Mouse (Mus musculus) liver, adult 2 months (tissue): ENCODE measurements around the gene Nudt3.
A peak's percentile ranks its signal among the peaks of the same experiment; 100 is the strongest.

ENCODE experiments used
- CTCF ChIP-seq: fragments of 200-500 bp; IDR thresholded peaks from 2 replicates; pipeline ENCODE4 v1.5.1; 2011; ENCODE audit warnings: low read depth, low read length, control low read depth
- POLR2A ChIP-seq: fragments of 200-500 bp; IDR thresholded peaks from 2 replicates; pipeline ENCODE4 v1.6.1; 2011; ENCODE audit warnings: low read length, control low read depth; ENCODE audit not compliant: insufficient read depth; ENCODE audit errors: extremely low read depth

DNA sequence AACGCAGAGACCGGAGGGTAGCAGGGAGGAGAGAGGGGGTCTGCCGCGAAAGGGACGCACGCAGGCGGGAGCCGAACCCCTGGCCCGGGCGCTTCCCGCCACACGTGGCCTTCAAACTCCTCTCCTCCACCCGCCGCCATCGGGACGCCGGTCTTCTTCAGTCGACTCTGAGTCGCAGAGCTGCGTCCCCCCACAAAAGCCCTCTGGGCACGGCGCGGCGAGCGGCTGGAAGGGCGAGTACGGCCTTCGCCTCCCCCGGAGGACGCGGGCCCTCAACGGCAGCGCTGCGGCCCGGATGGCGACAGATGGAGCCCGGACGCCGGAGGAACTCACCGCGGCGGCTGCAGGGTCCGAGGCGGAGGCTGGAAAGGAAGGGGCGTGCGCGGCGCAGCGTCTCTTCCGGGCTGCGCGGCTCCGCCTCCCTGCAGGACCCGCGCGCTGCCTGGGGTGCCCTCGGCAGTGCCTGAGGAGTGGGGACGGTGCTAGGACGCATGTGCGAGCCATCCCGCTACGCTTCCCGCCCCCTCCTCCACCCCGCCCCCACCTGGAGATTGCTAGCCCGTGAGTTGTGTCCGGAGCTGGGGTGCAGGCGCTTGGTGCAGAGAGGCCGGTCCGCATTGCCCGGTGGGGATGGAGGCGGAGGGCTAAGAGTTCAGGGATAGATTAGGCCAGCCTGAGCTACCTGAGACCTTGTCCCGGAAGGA lies 11.7 kb upstream of the Nudt3 start, which contains the start of gene RPS10-NUDT3:
- TF ChIP-seq POLR2A (peak; percentile 81), CTCF (no peak)
